Mouse (Mus musculus): ENCODE results near the gene Olfr1274-ps. TPM values are rescaled to one million over a fixed set of nuclear protein-coding genes. Genes with fewer than 3 reads are reported as not detected.
"Not testable (repeated sequence)": the region's sequence is repeated elsewhere in the genome, so short reads cannot be mapped to it uniquely, and the experiment has no call there.

Olfr1274-ps gene
- not detected in 2 replicates for polyA plus RNA-seq (2016; fragmentation: Nextera tagmentation; extraction: Ambion mirVana)

- H3K4me2 ChIP-seq (replicated peaks); ATAC-seq (ENCODE audit: low FRiP score); H3K4me1 ChIP-seq; H3K4me3 ChIP-seq; H3K9ac ChIP-seq; H3K9me3 ChIP-seq (replicated peaks); H3K27ac ChIP-seq; H3K36me3 ChIP-seq; H3K27me3 ChIP-seq: not testable (repeated sequence)
- 79% methylated on average over 5 of the region's 7 CpGs for WGBS
Observed at GRCm38 (mm10) chr2:90398633-90399107, at the start of gene Olfr1274-ps. Olfr1274-ps (plus strand) TSS chr2:90398683.

DNA sequence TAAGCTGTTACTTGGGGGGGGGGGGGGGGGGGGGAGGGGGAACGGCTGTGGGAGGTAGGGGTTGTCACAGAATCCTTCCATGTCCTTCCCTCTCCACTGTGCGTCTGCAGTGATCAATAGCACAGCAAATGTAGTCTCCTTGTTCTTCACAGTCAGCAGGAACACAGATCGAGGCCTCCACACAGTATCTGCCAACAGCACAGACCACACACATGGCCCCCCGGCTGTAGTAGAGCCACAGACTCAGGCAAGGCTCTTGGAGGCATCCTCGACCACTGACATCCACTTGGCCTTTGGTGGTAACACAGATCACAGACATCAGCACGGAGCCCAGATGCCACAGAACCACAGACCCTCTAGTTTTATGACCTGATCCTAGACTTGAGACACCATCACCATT is 47.4 kb upstream of the Olfr1274-ps start:
- not testable (repeated sequence) for H3K4me1 ChIP-seq; H3K9me3 ChIP-seq (replicated peaks); H3K27ac ChIP-seq; H3K36me3 ChIP-seq; H3K9ac ChIP-seq; H3K4me3 ChIP-seq; ATAC-seq (ENCODE audit: low FRiP score); H3K4me2 ChIP-seq (replicated peaks); H3K27me3 ChIP-seq
- no CpG with 5 or more reads among the region's 6 CpGs for WGBS

DNA sequence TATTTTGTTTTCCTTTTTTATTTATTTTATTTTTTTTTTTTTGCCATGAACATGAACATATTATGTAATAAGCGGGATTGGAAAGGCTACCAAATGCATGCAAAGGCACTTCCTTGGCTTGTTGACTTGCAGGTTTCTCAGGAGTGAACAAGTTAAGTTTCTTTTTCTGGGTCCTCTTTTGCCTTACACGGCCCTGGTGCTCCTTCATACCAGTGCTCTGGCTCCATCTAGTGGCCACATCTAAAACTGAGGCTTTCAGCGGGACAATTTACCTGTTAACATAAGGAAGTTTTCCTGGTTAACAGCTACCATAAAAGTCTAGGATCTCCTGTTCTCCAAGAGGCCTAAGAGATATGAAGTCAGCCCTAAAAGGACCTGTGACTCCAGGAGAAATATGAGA is 46.9 kb upstream of the Olfr1274-ps start:
- ATAC-seq (ENCODE audit: low FRiP score); H3K4me3 ChIP-seq; H3K4me1 ChIP-seq; H3K9me3 ChIP-seq (replicated peaks); H3K4me2 ChIP-seq (replicated peaks); H3K36me3 ChIP-seq; H3K9ac ChIP-seq; H3K27me3 ChIP-seq; H3K27ac ChIP-seq: not testable (repeated sequence)
- no CpG with 5 or more reads among the region's 3 CpGs for WGBS

DNA sequence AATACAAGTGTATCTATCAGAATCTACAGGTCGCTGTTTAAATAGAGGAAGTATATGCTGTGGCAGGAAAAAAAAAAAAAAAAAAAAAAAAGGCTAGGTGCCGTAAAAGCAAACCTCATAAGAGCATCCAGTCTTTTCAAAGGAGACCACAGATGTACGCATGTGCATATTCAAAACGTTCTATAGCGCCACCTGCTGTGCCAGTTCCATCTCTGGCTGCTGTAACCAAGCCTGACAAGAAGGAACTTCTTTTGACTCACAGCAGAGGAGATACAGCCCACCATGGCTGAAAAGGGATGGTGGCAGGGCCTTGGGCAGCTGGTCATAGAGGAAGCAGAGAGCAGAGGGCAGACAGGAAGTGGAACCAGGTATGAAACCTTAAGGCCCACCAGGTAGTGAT is 39.3 kb upstream of the Olfr1274-ps start:
- H3K27ac ChIP-seq; H3K9ac ChIP-seq; H3K4me3 ChIP-seq; H3K4me2 ChIP-seq (replicated peaks); H3K36me3 ChIP-seq; H3K4me1 ChIP-seq; H3K27me3 ChIP-seq; ATAC-seq (ENCODE audit: low FRiP score); H3K9me3 ChIP-seq (replicated peaks): not testable (repeated sequence)
- no CpG with 5 or more reads among the region's 5 CpGs for WGBS

- H3K9me3 ChIP-seq (replicated peaks); ATAC-seq (ENCODE audit: low FRiP score); H3K27me3 ChIP-seq; H3K36me3 ChIP-seq; H3K27ac ChIP-seq; H3K4me3 ChIP-seq; H3K9ac ChIP-seq; H3K4me2 ChIP-seq (replicated peaks); H3K4me1 ChIP-seq: not testable (repeated sequence)
- WGBS: no CpG with 5 or more reads among the region's 4 CpGs
Observed at GRCm38 (mm10) chr2:90360199-90360598, 38.3 kb upstream of the Olfr1274-ps start.

DNA sequence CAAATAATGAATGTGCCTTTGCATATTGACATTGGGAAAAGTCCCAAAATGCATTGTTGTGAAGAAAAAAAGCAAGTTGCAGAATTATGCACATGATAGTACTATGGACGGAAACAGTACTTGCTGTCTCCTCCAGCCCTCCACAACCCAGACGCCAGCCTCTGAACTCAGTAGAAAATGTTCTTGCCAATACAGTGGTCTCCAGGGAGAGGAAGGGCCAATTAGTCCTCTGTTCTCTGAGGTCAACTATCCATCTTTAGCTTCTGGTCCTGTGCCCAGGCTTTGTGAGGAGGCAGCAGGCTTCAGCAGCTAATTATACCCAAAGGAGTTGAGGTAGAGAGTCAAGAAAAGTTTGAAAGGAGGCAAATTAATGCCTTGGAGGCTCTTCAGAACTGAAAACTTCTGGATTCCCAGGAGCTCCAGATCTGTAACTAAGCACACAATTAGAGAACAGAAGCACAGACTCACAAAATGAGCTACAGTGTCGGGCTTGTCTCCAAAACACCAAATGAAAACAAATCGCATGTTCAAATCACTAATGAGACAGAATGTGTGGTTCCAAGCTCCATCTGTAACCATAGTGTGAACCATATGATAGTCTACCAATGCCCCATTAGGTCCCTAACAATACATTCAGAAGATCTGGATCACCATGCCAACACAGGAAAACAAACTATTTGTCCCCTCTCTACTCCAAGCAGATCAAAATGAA is 15.8 kb downstream of the Olfr1274-ps start:
- not testable (repeated sequence) for H3K4me3 ChIP-seq; H3K4me1 ChIP-seq; H3K9me3 ChIP-seq (replicated peaks); H3K27me3 ChIP-seq; H3K27ac ChIP-seq; H3K9ac ChIP-seq; H3K36me3 ChIP-seq; ATAC-seq (ENCODE audit: low FRiP score); H3K4me2 ChIP-seq (replicated peaks)
- WGBS: 70% methylated on average over 4 of the region's 4 CpGs

DNA sequence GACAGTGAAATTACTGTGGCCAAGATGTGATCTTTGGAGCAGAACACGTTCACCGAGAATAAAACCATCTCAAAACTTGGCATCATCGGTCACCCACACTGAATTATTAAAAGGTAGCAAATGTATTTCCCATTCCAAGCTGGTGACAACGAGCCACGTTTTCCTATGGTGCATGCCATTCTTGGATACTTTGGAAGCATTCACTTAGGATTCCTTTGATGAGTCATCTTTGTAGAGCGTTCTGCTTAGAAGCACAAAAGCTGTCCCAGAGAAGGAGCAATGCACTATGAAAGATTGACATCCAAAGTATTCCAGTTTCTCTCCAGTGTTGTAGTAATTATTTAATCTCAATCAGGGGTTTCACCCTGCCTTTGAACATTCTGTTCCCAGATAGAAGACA is 23.8 kb downstream of the Olfr1274-ps start:
- 85% methylated on average over 6 of the region's 6 CpGs for WGBS
- H3K4me1 ChIP-seq; H3K27me3 ChIP-seq; H3K4me2 ChIP-seq (replicated peaks); H3K9ac ChIP-seq; H3K4me3 ChIP-seq; H3K36me3 ChIP-seq; H3K27ac ChIP-seq; ATAC-seq (ENCODE audit: low FRiP score); H3K9me3 ChIP-seq (replicated peaks): not testable (repeated sequence)

GRCm38 (mm10) chr2:90424937-90425336 is 26.5 kb downstream of the Olfr1274-ps start:
- not testable (repeated sequence) for H3K4me2 ChIP-seq (replicated peaks); ATAC-seq (ENCODE audit: low FRiP score)
- WGBS: no CpG with 5 or more reads among the region's 4 CpGs

DNA sequence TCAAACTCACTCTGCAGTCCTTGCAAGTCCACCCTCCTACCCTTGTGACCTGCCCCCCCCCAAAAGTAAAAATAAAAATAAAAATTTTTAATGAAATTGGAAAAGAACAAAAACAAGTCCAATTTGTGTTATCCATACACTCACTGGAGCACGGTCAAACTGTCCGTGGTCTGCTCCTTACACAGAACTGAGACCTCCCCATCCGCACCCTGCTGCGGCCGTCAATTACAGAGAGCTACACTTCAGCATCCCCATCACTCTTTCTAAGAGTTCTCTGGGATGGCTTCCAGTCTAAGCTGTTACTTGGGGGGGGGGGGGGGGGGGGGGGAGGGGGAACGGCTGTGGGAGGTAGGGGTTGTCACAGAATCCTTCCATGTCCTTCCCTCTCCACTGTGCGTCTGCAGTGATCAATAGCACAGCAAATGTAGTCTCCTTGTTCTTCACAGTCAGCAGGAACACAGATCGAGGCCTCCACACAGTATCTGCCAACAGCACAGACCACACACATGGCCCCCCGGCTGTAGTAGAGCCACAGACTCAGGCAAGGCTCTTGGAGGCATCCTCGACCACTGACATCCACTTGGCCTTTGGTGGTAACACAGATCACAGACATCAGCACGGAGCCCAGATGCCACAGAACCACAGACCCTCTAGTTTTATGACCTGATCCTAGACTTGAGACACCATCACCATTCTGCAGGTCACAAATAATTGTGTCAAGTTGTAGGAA is 30.7 kb downstream of the Olfr1274-ps start:
- not testable (repeated sequence) for ATAC-seq (ENCODE audit: low FRiP score); H3K27ac ChIP-seq; H3K36me3 ChIP-seq; H3K27me3 ChIP-seq; H3K4me3 ChIP-seq; H3K4me1 ChIP-seq; H3K9me3 ChIP-seq (replicated peaks); H3K9ac ChIP-seq; H3K4me2 ChIP-seq (replicated peaks)
- no CpG with 5 or more reads among the region's 11 CpGs for WGBS

More at GRCm38 (mm10) chr2:90424937-90425336, 26.5 kb downstream of the Olfr1274-ps start:
- H3K9ac ChIP-seq; H3K27me3 ChIP-seq; H3K27ac ChIP-seq; H3K4me1 ChIP-seq; H3K9me3 ChIP-seq (replicated peaks); H3K4me3 ChIP-seq; H3K36me3 ChIP-seq: not testable (repeated sequence)

DNA sequence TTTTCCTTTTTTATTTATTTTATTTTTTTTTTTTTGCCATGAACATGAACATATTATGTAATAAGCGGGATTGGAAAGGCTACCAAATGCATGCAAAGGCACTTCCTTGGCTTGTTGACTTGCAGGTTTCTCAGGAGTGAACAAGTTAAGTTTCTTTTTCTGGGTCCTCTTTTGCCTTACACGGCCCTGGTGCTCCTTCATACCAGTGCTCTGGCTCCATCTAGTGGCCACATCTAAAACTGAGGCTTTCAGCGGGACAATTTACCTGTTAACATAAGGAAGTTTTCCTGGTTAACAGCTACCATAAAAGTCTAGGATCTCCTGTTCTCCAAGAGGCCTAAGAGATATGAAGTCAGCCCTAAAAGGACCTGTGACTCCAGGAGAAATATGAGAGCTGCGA is 31.3 kb downstream of the Olfr1274-ps start:
- not testable (repeated sequence) for ATAC-seq (ENCODE audit: low FRiP score)

GRCm38 (mm10) chr2:90437453-90437852 is 39.0 kb downstream of the Olfr1274-ps start:
- not testable (repeated sequence) for H3K9me3 ChIP-seq (replicated peaks); H3K9ac ChIP-seq; H3K4me3 ChIP-seq; H3K36me3 ChIP-seq; H3K27me3 ChIP-seq; H3K27ac ChIP-seq; ATAC-seq (ENCODE audit: low FRiP score); H3K4me2 ChIP-seq (replicated peaks); H3K4me1 ChIP-seq
- WGBS: 89% methylated on average over 1 of the region's 5 CpGs

More for the DNA sequence above, 31.3 kb downstream of the Olfr1274-ps start:
- H3K27ac ChIP-seq; H3K4me2 ChIP-seq (replicated peaks); H3K9ac ChIP-seq; H3K36me3 ChIP-seq; H3K9me3 ChIP-seq (replicated peaks); H3K27me3 ChIP-seq; H3K4me1 ChIP-seq; H3K4me3 ChIP-seq: not testable (repeated sequence)
- WGBS: no CpG with 5 or more reads among the region's 4 CpGs

DNA sequence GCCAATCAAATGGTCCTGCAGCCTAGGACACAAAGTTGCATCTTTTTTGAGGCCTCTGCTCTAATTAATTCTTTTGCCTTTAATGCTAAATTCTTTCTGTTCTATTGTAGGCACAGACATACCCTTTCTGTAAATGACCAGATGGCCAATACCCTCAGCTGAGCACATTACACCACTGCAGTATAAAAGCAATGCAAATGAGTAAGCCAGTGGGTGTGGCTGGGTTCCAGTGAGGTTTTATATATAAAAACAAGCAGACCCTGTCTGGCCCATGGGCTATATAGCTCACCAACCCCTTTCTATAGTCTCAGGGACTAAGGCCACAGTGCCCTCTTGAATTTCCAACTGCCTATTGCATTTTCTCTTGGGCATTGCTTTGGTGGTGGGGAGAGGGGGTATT is 41.7 kb downstream of the Olfr1274-ps start:
- not testable (repeated sequence) for H3K4me3 ChIP-seq; ATAC-seq (ENCODE audit: low FRiP score); H3K9ac ChIP-seq; H3K9me3 ChIP-seq (replicated peaks); H3K27ac ChIP-seq; H3K4me1 ChIP-seq; H3K36me3 ChIP-seq; H3K27me3 ChIP-seq; H3K4me2 ChIP-seq (replicated peaks)

DNA sequence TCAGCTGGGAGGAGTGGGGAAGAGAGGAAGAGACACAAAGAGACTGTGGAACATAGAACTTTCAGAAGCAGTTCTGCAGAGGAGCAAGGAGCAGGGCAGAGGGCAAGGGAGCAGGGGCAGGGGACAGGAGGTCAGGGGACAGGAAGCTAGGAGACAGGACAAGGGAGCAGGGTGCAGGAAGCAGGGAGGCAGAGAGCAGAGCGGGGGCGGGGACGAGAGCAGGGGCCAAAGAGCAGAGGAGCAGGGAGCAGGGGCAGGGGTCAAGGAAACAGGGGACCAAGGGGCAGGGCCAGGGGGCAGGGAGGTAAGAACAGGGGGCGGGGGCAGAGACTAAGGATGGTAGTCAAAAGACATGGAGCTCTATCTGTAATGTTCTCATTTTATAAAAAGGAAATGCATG is 43.3 kb downstream of the Olfr1274-ps start:
- ATAC-seq (ENCODE audit: low FRiP score); H3K4me1 ChIP-seq; H3K4me2 ChIP-seq (replicated peaks); H3K36me3 ChIP-seq; H3K9me3 ChIP-seq (replicated peaks); H3K9ac ChIP-seq; H3K4me3 ChIP-seq; H3K27me3 ChIP-seq; H3K27ac ChIP-seq: not testable (repeated sequence)
- WGBS: 29% methylated on average over 4 of the region's 4 CpGs
